Mouse (Mus musculus) heart, postnatal 10 days (tissue): ENCODE measurements around the gene Habp4. TPM values are rescaled to one million over a fixed set of nuclear protein-coding genes. Genes with fewer than 3 reads are reported as not detected.
A peak's percentile ranks its signal among the peaks of the same experiment; 100 is the strongest.

ENCODE experiments used
- DNase-seq, 2 experiments: peaks; one replicate each; pipeline ENCODE4 v3.0.0; 2021
- intact Hi-C: fragments of 180-260 bp; cut with DNase I; formaldehyde crosslinking; loops from one replicate; pipeline ENCODE4 v1.15.1; 2025
- total RNA-seq, 2 experiments: library from RNA; stranded (reverse); gene quantifications; 2 replicates each; pipeline ENCODE4 v1.2.3; 2021

Habp4 gene
- total RNA-seq, 2 experiments from 2014 or later, result 46.3 to 54.2 TPM

GRCm38 (mm10) chr13:64169746-64170145, 8.1 kb downstream of the Habp4 start:
- no peak for DNase-seq

GRCm38 (mm10) chr13:64178000-64178399, 16.4 kb downstream of the Habp4 start:
- intact Hi-C loops, result no loop called here
- DNase-seq, result no peak

More at GRCm38 (mm10) chr13:64169746-64170145, 8.1 kb downstream of the Habp4 start:
- intact Hi-C loops, result no loop called here

- no peak for DNase-seq
- intact Hi-C loops, result no loop called here
Measured at GRCm38 (mm10) chr13:64178746-64179652, 17.4 kb downstream of the Habp4 start.

GRCm38 (mm10) chr13:64180300-64180699, 18.7 kb downstream of the Habp4 start:
- DNase-seq, result no peak
- intact Hi-C loops, result loop anchor here (2.0 kb wide), 1 partner anchor 127 kb away; no protein-coding TSS in a partner anchor

- peak; percentile 56 to 76 for DNase-seq
- intact Hi-C loops, result loop anchor here (2.0 kb wide), 1 partner anchor 126 kb away; no protein-coding TSS in a partner anchor
Measured at GRCm38 (mm10) chr13:64180888-64181287, 19.3 kb downstream of the Habp4 start.

GRCm38 (mm10) chr13:64182091-64182490, 20.5 kb downstream of the Habp4 start:
- intact Hi-C loops, result no loop called here

GRCm38 (mm10) chr13:64183583-64183982, 22.0 kb downstream of the Habp4 start:
- intact Hi-C loops, result no loop called here
- DNase-seq, result no peak

More at GRCm38 (mm10) chr13:64182091-64182490, 20.5 kb downstream of the Habp4 start:
- DNase-seq, result no peak

- intact Hi-C loops, result no loop called here
- DNase-seq, result no peak
Measured at GRCm38 (mm10) chr13:64184361-64184760, 22.7 kb downstream of the Habp4 start.

GRCm38 (mm10) chr13:64185176-64185575, 23.6 kb downstream of the Habp4 start:
- no peak for DNase-seq
- intact Hi-C loops, result no loop called here

GRCm38 (mm10) chr13:64185586-64185985, 24.0 kb downstream of the Habp4 start:
- no peak for DNase-seq
- intact Hi-C loops, result no loop called here

- intact Hi-C loops, result no loop called here
- DNase-seq, result no peak
Measured at GRCm38 (mm10) chr13:64186516-64186915, 24.9 kb downstream of the Habp4 start.

GRCm38 (mm10) chr13:64187065-64187464, 25.4 kb downstream of the Habp4 start:
- intact Hi-C loops, result no loop called here
- DNase-seq, result peak; percentile 11 to 15

GRCm38 (mm10) chr13:64197899-64198298, 36.3 kb downstream of the Habp4 start:
- intact Hi-C loops, result no loop called here
- DNase-seq, result no peak

- intact Hi-C loops, result no loop called here
- no peak for DNase-seq
Measured at GRCm38 (mm10) chr13:64198310-64198709, 36.7 kb downstream of the Habp4 start.

- no peak for DNase-seq
- intact Hi-C loops, result no loop called here
Measured at GRCm38 (mm10) chr13:64200911-64201310, 39.3 kb downstream of the Habp4 start.

GRCm38 (mm10) chr13:64204726-64205125, 43.1 kb downstream of the Habp4 start:
- intact Hi-C loops, result loop anchor here (1.0 to 2.0 kb wide), 2 partner anchors 102 to 104 kb away; no protein-coding TSS in a partner anchor
- DNase-seq, result peak; percentile 18 to 32

GRCm38 (mm10) chr13:64205186-64205585, 43.6 kb downstream of the Habp4 start:
- intact Hi-C loops, result loop anchor here (2.0 kb wide), 1 partner anchor 102 kb away; no protein-coding TSS in a partner anchor
- peak; percentile 43 to 46 for DNase-seq

GRCm38 (mm10) chr13:64208146-64208545, 46.5 kb downstream of the Habp4 start:
- intact Hi-C loops, result no loop called here
- DNase-seq, result no peak

GRCm38 (mm10) chr13:64211995-64212603, 50.5 kb downstream of the Habp4 start:
- DNase-seq, result no peak
- intact Hi-C loops, result no loop called here

- intact Hi-C loops, result no loop called here
- no peak for DNase-seq
Measured at GRCm38 (mm10) chr13:64214891-64215290, 53.3 kb downstream of the Habp4 start.

- intact Hi-C loops, result no loop called here
- no peak for DNase-seq
Measured at GRCm38 (mm10) chr13:64225738-64226137, 64.1 kb downstream of the Habp4 start.

GRCm38 (mm10) chr13:64226725-64227124, 65.1 kb downstream of the Habp4 start:
- intact Hi-C loops, result no loop called here
- no peak for DNase-seq
